Mouse (Mus musculus) ES-E14 (cell line): ENCODE measurements at regions not wholly inside any gene's neighbourhood (a gene's known extent, or its start where the extent isn't known, plus 50 kb on each side); places are given as distances from the start of the nearest gene placed in this dataset.

ENCODE experiments used
- DNase-seq: peaks from one replicate; pipeline ENCODE4 v3.0.0-alpha.2; 2013; ENCODE audit warnings: low read depth, low spot score
- H3K27ac ChIP-seq: 2 replicates; pipeline ENCODE4 v1.5.1; 2012; ENCODE audit warnings: low read depth, mild to moderate bottlenecking, low read length, moderate library complexity, mixed read lengths; ENCODE audit not compliant: poor library complexity, insufficient read depth, severe bottlenecking
- H3K36me3 ChIP-seq: 2 replicates; pipeline ENCODE4 v1.6.1; 2012; ENCODE audit warnings: mild to moderate bottlenecking, low read length, moderate library complexity, mixed read lengths; ENCODE audit not compliant: control insufficient read depth, poor library complexity, insufficient read depth, severe bottlenecking
- H3K4me1 ChIP-seq, 2 experiments: fragments of 150-350 bp in 1 of 2; sonication (generic) in 1 of 2; 2 replicates each; pipeline ENCODE4 v1.6.1; 2012; ENCODE audit warnings: low read length in 2 of 2, mild to moderate bottlenecking in 1 of 2, mixed read lengths in 1 of 2; ENCODE audit not compliant: control insufficient read depth in 2 of 2, insufficient read depth in 2 of 2, poor library complexity in 1 of 2
- H3K4me3 ChIP-seq, 2 experiments: fragments of 150-350 bp in 1 of 2; sonication (generic) in 1 of 2; 2 replicates each; pipeline ENCODE4 v1.5.1; 2012; ENCODE audit warnings: low read length in 2 of 2, low read depth in 1 of 2, mild to moderate bottlenecking in 1 of 2, mixed read lengths in 1 of 2; ENCODE audit not compliant: insufficient read depth in 1 of 2, poor library complexity in 1 of 2, severe bottlenecking in 1 of 2
- H3K9ac ChIP-seq: 2 replicates; pipeline ENCODE4 v1.6.1; 2012; ENCODE audit warnings: low read depth, mild to moderate bottlenecking, low read length, mixed read lengths; ENCODE audit not compliant: poor library complexity, insufficient read depth, severe bottlenecking
- H3K9me3 ChIP-seq: fragments of 150-350 bp; sonication (generic); 2 replicates; pipeline ENCODE4 v1.6.1; 2012; ENCODE audit warnings: low read depth, mild to moderate bottlenecking, low read length; ENCODE audit not compliant: control insufficient read depth, insufficient read depth
- CHD2 ChIP-seq: IDR thresholded peaks from 2 replicates; pipeline ENCODE4 v1.6.1; 2014; ENCODE audit warnings: mild to moderate bottlenecking, low read depth, low read length, inconsistent platforms
- HCFC1 ChIP-seq: IDR thresholded peaks from 2 replicates; pipeline ENCODE4 v1.6.1; 2012; ENCODE audit warnings: low read length, inconsistent platforms, borderline replicate concordance; ENCODE audit not compliant: insufficient read depth
- MAFK ChIP-seq: IDR thresholded peaks from 2 replicates; pipeline ENCODE4 v1.6.1; 2014; ENCODE audit warnings: mild to moderate bottlenecking, low read depth, low read length, inconsistent platforms; ENCODE audit not compliant: insufficient read depth
- ZC3H11A ChIP-seq: IDR thresholded peaks from 2 replicates; pipeline ENCODE4 v1.6.1; 2012; ENCODE audit warnings: low read depth, mild to moderate bottlenecking, inconsistent platforms, low read length, borderline replicate concordance
- ZNF384 ChIP-seq: IDR thresholded peaks from 2 replicates; pipeline ENCODE4 v1.6.1; 2012; ENCODE audit warnings: low read depth, low read length, inconsistent platforms
- in situ Hi-C, 2 experiments: fragments of 600-800 bp; cut with MboI; formaldehyde crosslinking; loops; one replicate each; pipeline ENCODE4 v1.15.1; 2025; ENCODE audit warnings: low sequenced_read_pairs in 2 of 2, inconsistent platforms in 1 of 2; ENCODE audit not compliant: unreplicated experiment in 2 of 2

DNA sequence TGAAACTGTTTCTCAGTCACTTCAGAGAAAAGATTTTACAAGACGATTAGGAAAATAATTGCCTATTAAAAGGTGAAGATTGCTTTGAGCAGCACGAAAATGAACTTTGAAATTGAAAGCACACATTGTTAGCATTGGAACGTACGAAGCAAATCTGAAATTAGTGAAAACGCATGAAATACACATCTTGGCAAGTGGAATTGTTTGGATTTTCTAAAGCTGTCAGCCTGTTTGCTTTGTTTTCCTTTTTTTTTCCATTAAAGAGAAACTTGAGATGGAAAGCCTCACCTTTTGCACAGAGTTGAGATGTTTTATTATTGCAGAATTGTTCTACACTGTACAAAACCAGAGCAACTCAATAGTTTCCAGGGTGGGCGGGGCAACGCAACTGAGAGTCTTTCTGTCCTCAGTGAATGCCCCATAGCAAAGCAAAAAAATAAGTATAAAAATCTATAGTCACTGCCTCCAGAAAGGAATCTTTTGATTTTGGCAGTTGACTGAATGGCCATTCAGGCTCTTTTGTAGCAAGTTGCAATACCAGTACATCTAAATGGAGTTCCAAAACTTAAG is 199.1 kb downstream of the Gm11146 start:
- Histone ChIP-seq H3K27ac (no peak overlapping the region), H3K4me1 (peaks cover 4 to 9% of the 10 kb centered on the region in 2 experiments; a peak in 3 of 4 replicates), H3K9me3 (no peaks in the 10 kb centered on the region), H3K4me3 (no peak overlapping the region), H3K36me3 (no peaks in the 10 kb centered on the region), H3K9ac (no peak overlapping the region)
- DNase-seq: no peak
- no peak for TF ChIP-seq ZC3H11A
- TF ChIP-seq CHD2: no peak
- no peak for TF ChIP-seq MAFK
- TF ChIP-seq HCFC1: no peak
- no peak for TF ChIP-seq ZNF384
- in situ Hi-C loops: no loop called here

GRCm38 (mm10) chr16:77401185-77401943 is 200.5 kb downstream of the Gm11146 start:
- in situ Hi-C loops: no loop called here
- no peak overlapping the region for H3K27ac ChIP-seq
- no peaks in the 10 kb centered on the region for H3K9me3 ChIP-seq
- H3K4me3 ChIP-seq: no peak overlapping the region
- no peak overlapping the region for H3K9ac ChIP-seq
- no peaks in the 10 kb centered on the region for H3K36me3 ChIP-seq
- H3K4me1 ChIP-seq: peaks cover 4 to 9% of the 10 kb centered on the region in 2 experiments; a peak in 3 of 4 replicates
- DNase-seq: no peak
- TF ChIP-seq CHD2 (no peak), MAFK (no peak), ZC3H11A (no peak), ZNF384 (no peak), HCFC1 (no peak)

- TF ChIP-seq HCFC1: no peak
- 0 out of 2 replicates have a peak, but pooled peaks have one; percentile 20 for TF ChIP-seq MAFK
- no peak for TF ChIP-seq ZC3H11A
- peak; percentile 44; the same call in 1 of the 2 replicates for TF ChIP-seq CHD2
- peak; percentile 87 for TF ChIP-seq ZNF384
- in situ Hi-C loops: no loop called here
- Histone ChIP-seq H3K4me1 (peaks cover 4 to 9% of the 10 kb centered on the region in 2 experiments; a peak in 3 of 4 replicates), H3K9me3 (no peaks in the 10 kb centered on the region), H3K4me3 (no peak overlapping the region), H3K36me3 (no peaks in the 10 kb centered on the region), H3K27ac (no peak overlapping the region; the same call in 1 of the 2 replicates), H3K9ac (no peak overlapping the region)
- peak; percentile 58 for DNase-seq
Measured at GRCm38 (mm10) chr16:77400276-77400891, 201.5 kb downstream of the Gm11146 start.

GRCm38 (mm10) chr16:77399846-77400275 is 202.0 kb downstream of the Gm11146 start:
- no peak overlapping the region for H3K9ac ChIP-seq
- H3K4me1 ChIP-seq: peaks cover 4 to 9% of the 10 kb centered on the region in 2 experiments; a peak in 3 of 4 replicates
- no peak overlapping the region for H3K27ac ChIP-seq
- DNase-seq: peak; percentile 21
- H3K9me3 ChIP-seq: no peaks in the 10 kb centered on the region
- TF ChIP-seq ZNF384: no peak
- TF ChIP-seq HCFC1: no peak
- no peak for TF ChIP-seq MAFK
- TF ChIP-seq CHD2: no peak
- no peak for TF ChIP-seq ZC3H11A
- in situ Hi-C loops: no loop called here
- no peak overlapping the region for H3K4me3 ChIP-seq
- no peaks in the 10 kb centered on the region for H3K36me3 ChIP-seq
